Mouse (Mus musculus): ENCODE measurements around the gene Nod2.

Nod2 gene

DNA sequence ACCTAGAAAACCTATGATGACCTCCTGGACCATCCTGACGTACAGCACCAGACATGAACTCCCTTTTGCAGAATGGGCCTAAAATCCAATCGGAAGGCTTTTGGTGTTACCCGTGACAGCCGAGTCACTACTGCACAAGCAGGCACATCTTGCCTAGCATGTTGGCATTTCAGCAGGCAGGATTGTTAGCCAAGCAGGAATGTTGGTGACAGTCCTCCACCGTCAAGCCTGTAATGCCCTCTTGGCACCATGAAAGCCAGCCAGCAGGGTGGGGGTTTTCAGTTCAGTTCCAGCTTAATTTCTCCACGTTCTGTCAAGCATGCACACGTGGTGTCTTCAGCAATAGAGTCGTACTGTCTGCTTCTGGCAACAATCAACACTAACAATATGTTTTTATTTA lies 30.0 kb downstream of the Nod2 start:
- no peaks in the 10 kb centered on the region for H3K9me3 ChIP-seq (ENCODE audit: low read length)
- TF ChIP-seq CTCF (conservative IDR thresholded peaks at IDR 0.05; ENCODE audit: low read length) (no peak), NANOG (IDR thresholded peaks at IDR 0.05; ENCODE audit: borderline replicate concordance, low read length) (no peak), POU5F1 (IDR thresholded peaks at IDR 0.05; ENCODE audit: borderline replicate concordance, low read length) (no peak)
- H3K4me1 ChIP-seq (replicated peaks; ENCODE audit: low read depth, low read length) = no peaks in the 10 kb centered on the region
- H3K36me3 ChIP-seq (ENCODE audit: insufficient read depth, low read length) = no peaks in the 10 kb centered on the region
- no peaks in the 10 kb centered on the region for H3K27me3 ChIP-seq (ENCODE audit: insufficient read depth, low read length)
- H3K4me3 ChIP-seq (replicated peaks; ENCODE audit: low read length) = no peak overlapping the region

DNA sequence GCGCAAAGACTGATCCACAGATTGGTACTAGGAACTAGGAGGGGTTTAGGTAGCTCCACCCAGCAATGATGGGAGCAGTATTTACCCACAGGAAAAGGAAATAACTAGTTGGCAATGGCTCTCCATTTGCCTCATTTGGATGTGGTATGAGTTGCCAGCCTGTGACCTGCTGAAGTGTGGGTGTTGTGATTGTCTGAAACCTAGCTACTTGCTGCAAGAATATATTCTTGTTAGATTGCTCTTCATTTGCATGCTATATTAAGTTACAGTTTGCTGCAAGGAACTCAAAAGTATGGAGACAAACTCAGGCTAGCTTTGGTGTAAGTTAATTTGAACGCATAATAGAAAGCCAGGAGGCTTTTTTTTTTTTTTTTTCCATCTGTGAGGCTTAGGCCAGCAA lies 33.5 kb downstream of the Nod2 start:
- no peak for TF ChIP-seq CTCF (conservative IDR thresholded peaks at IDR 0.05; ENCODE audit: low read length)
- TF ChIP-seq NANOG (IDR thresholded peaks at IDR 0.05; ENCODE audit: borderline replicate concordance, low read length) = no peak
- TF ChIP-seq POU5F1 (IDR thresholded peaks at IDR 0.05; ENCODE audit: borderline replicate concordance, low read length) = no peak
- Histone ChIP-seq H3K4me3 (replicated peaks; ENCODE audit: low read length) (no peak overlapping the region), H3K36me3 (ENCODE audit: insufficient read depth, low read length) (no peaks in the 10 kb centered on the region), H3K9me3 (ENCODE audit: low read length) (no peaks in the 10 kb centered on the region), H3K4me1 (replicated peaks; ENCODE audit: low read depth, low read length) (no peaks in the 10 kb centered on the region), H3K27me3 (ENCODE audit: insufficient read depth, low read length) (no peaks in the 10 kb centered on the region)

DNA sequence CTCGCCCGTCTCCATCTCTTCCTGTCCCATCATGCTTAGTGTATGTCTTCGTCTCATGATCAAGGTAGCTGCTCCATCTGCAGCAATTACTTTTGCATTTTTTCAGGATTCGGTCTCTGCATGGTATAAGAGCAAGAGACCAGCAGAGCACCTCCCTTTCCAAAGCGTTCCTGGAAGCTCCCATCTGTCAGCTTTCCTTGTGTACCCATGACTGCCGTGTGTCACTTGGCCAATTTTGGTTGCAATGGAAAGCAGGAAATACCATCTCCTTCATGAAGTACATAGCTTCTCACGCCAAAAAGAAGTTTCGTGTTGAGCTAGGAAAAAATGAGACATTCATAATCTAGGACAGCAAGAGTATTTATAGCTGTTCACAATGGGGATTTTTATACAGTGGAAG lies 33.9 kb downstream of the Nod2 start:
- Histone ChIP-seq H3K4me3 (replicated peaks; ENCODE audit: low read length) (no peak overlapping the region), H3K36me3 (ENCODE audit: insufficient read depth, low read length) (no peaks in the 10 kb centered on the region), H3K9me3 (ENCODE audit: low read length) (no peaks in the 10 kb centered on the region), H3K27me3 (ENCODE audit: insufficient read depth, low read length) (no peaks in the 10 kb centered on the region), H3K4me1 (replicated peaks; ENCODE audit: low read depth, low read length) (no peaks in the 10 kb centered on the region)
- no peak for TF ChIP-seq CTCF (conservative IDR thresholded peaks at IDR 0.05; ENCODE audit: low read length)
- TF ChIP-seq NANOG (IDR thresholded peaks at IDR 0.05; ENCODE audit: borderline replicate concordance, low read length) = no peak
- TF ChIP-seq POU5F1 (IDR thresholded peaks at IDR 0.05; ENCODE audit: borderline replicate concordance, low read length) = no peak

DNA sequence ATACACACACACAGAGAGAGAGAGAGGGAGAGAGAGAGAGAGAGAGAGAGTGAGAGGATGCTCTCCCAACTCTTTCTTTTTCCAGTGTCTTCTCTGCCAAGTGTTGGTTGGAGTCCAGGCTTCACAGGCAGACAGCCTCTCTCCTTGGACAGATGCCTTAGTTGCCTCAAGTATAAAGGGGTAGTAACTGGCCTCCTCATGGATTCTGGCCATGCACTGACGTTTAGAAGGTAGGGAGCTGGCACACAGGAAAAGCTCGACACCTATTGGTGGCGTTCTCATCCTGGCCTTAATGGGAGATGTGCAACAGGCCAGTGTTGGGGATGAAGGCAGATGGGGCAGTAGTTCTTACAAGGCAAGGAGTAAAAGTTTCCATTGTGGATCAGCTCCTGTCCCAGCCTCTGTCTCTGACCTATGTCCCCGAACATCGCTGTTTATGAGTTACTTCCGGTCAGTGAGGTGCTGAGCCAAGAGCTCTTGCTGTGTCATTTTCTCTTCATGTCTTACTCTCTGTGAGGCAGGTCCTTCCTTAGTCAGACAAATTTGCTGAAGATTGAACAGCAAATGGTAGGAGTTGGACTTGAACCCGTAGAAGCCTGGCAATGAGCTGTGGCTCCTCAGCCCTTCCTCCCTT lies 36.7 kb downstream of the Nod2 start:
- no peaks in the 10 kb centered on the region for H3K9me3 ChIP-seq (ENCODE audit: low read length)
- no peaks in the 10 kb centered on the region for H3K36me3 ChIP-seq (ENCODE audit: insufficient read depth, low read length)
- TF ChIP-seq NANOG (IDR thresholded peaks at IDR 0.05; ENCODE audit: borderline replicate concordance, low read length) (no peak), CTCF (conservative IDR thresholded peaks at IDR 0.05; ENCODE audit: low read length) (no peak), POU5F1 (IDR thresholded peaks at IDR 0.05; ENCODE audit: borderline replicate concordance, low read length) (no peak)

DNA sequence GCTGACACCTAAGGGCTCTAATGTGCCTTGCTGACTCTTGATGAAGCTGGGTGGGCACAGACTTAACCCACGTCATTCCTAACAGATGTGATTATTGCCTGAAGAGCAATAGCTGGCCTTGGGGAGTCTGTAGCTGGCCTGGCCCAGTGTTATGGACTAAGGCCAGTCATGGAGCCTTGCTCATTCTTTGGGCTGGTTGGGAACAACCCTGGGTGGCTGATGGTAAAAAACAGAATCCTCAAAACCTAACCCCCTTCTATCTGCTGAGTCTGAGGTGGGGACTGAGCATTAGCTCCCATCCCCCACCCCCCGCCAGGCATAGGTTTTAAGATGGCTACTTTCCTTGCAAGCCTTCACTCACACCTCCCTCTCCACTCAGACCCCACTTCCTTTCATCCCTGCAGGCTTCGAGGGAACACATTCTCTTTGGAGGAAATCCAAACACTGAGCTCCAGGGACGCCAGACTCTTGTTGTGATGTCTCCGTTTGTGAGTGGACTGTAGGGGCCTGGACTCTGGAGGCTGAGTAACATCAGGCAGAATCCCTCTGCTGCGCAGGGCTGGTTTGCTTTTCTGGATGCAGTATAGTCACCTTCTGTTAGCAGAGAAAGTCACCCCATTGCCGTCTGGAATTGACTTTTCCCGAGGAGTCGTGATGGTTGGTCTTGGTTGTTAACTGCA lies 39.3 kb downstream of the Nod2 start:
- TF ChIP-seq NANOG (IDR thresholded peaks at IDR 0.05; ENCODE audit: borderline replicate concordance, low read length) (no peak), POU5F1 (IDR thresholded peaks at IDR 0.05; ENCODE audit: borderline replicate concordance, low read length) (no peak), CTCF (conservative IDR thresholded peaks at IDR 0.05; ENCODE audit: low read length) (no peak)
- H3K36me3 ChIP-seq (ENCODE audit: insufficient read depth, low read length) = no peaks in the 10 kb centered on the region
- H3K27me3 ChIP-seq (ENCODE audit: insufficient read depth, low read length) = peaks cover 12% of the 10 kb centered on the region
- H3K4me1 ChIP-seq (replicated peaks; ENCODE audit: low read depth, low read length) = no peaks in the 10 kb centered on the region
- H3K9me3 ChIP-seq (ENCODE audit: low read length) = no peaks in the 10 kb centered on the region
- no peak overlapping the region for H3K4me3 ChIP-seq (replicated peaks; ENCODE audit: low read length)

More for the DNA sequence above, 36.7 kb downstream of the Nod2 start:
- Histone ChIP-seq H3K4me1 (replicated peaks; ENCODE audit: low read depth, low read length) (no peaks in the 10 kb centered on the region), H3K27me3 (ENCODE audit: insufficient read depth, low read length) (peaks cover 6% of the 10 kb centered on the region; the same call in 1 of the 2 replicates), H3K4me3 (replicated peaks; ENCODE audit: low read length) (no peak overlapping the region)

DNA sequence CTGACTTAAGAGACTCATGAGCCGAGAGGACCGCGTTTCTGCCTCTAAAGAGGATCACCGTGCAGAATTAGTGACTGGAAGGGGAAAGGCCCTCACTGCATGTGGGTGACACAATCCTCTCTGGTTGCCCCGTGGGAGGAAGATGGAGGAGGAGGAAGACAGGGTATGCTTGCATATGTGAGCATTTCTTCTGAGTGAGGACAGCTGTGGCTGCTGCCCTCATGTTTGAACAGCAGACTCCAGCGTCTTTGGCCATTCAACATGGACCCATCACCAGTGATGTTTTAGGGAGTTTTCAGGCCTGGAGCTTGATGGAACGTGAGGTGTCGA lies 39.8 kb downstream of the Nod2 start:
- no peak for TF ChIP-seq NANOG (IDR thresholded peaks at IDR 0.05; ENCODE audit: borderline replicate concordance, low read length)
- no peak for TF ChIP-seq CTCF (conservative IDR thresholded peaks at IDR 0.05; ENCODE audit: low read length)
- TF ChIP-seq POU5F1 (IDR thresholded peaks at IDR 0.05; ENCODE audit: borderline replicate concordance, low read length) = no peak
- no peaks in the 10 kb centered on the region for H3K4me1 ChIP-seq (replicated peaks; ENCODE audit: low read depth, low read length)

DNA sequence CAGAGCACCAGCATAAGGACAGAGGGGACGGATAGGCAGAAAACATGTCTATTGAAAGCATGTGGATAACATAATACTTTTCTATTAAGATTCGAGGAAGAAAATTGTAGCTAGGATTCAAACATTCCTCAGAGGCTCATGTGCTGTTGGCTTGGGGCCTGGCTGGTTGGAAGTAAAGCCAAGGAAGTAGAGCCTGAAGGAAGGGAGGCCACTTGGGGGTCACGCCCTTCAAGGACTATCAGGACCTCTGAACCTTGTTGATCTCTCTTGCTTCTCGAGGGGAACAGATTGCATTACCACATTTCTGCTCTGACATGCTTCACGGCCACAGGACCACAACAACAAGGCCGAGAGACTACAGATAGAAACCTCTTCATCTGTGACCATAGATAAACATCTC lies 42.0 kb downstream of the Nod2 start:
- H3K36me3 ChIP-seq (ENCODE audit: insufficient read depth, low read length) = no peaks in the 10 kb centered on the region
- no peaks in the 10 kb centered on the region for H3K9me3 ChIP-seq (ENCODE audit: low read length)
- no peak overlapping the region for H3K4me3 ChIP-seq (replicated peaks; ENCODE audit: low read length)
- H3K27me3 ChIP-seq (ENCODE audit: insufficient read depth, low read length) = peaks cover 17% of the 10 kb centered on the region
- no peak for TF ChIP-seq NANOG (IDR thresholded peaks at IDR 0.05; ENCODE audit: borderline replicate concordance, low read length)
- no peak for TF ChIP-seq CTCF (conservative IDR thresholded peaks at IDR 0.05; ENCODE audit: low read length)
- TF ChIP-seq POU5F1 (IDR thresholded peaks at IDR 0.05; ENCODE audit: borderline replicate concordance, low read length) = no peak
- H3K4me1 ChIP-seq (replicated peaks; ENCODE audit: low read depth, low read length) = peaks cover 3% of the 10 kb centered on the region; the same call in 1 of the 2 replicates

More for the DNA sequence above, 39.8 kb downstream of the Nod2 start:
- H3K4me3 ChIP-seq (replicated peaks; ENCODE audit: low read length) = no peak overlapping the region
- no peaks in the 10 kb centered on the region for H3K36me3 ChIP-seq (ENCODE audit: insufficient read depth, low read length)
- no peaks in the 10 kb centered on the region for H3K9me3 ChIP-seq (ENCODE audit: low read length)
- peaks cover 12% of the 10 kb centered on the region for H3K27me3 ChIP-seq (ENCODE audit: insufficient read depth, low read length)

DNA sequence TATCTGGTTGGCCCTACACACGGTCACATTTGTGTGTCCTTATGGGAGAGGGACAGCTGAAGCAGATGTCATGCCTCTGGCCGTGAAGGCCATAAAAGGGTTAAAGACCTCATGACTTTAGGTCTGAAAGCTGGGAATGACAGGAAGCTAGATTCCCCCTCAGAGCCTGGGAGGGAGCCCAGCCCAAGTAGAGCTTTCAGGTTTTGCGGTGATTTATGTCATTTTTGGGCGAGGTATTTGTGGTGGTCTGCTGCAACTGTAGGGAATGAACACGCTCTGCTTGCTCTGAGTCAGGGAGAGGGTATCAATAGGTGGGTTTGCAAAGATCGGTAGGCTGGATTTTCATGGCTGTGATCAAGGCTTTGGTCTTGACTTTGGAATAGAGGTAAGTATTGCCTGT lies 42.8 kb downstream of the Nod2 start:
- Histone ChIP-seq H3K9me3 (ENCODE audit: low read length) (no peaks in the 10 kb centered on the region), H3K4me3 (replicated peaks; ENCODE audit: low read length) (no peak overlapping the region), H3K27me3 (ENCODE audit: insufficient read depth, low read length) (peaks cover 17% of the 10 kb centered on the region), H3K36me3 (ENCODE audit: insufficient read depth, low read length) (no peaks in the 10 kb centered on the region), H3K4me1 (replicated peaks; ENCODE audit: low read depth, low read length) (peaks cover 5% of the 10 kb centered on the region; the same call in 1 of the 2 replicates)
- TF ChIP-seq CTCF (conservative IDR thresholded peaks at IDR 0.05; ENCODE audit: low read length) = no peak
- no peak for TF ChIP-seq NANOG (IDR thresholded peaks at IDR 0.05; ENCODE audit: borderline replicate concordance, low read length)
- no peak for TF ChIP-seq POU5F1 (IDR thresholded peaks at IDR 0.05; ENCODE audit: borderline replicate concordance, low read length)

All from E14TG2a.4 (cell line).